Mouse (Mus musculus): Measurements from ENCODE around the gene Methig1. TPM values are rescaled to one million over a fixed set of nuclear protein-coding genes. Genes with fewer than 3 reads are reported as not detected.

Gene Methig1
- total and polyA plus RNA-seq, 3 experiments, result not detected

GRCm38 (mm10) chr15:100428296-100428905 is 75.5 kb downstream of the Methig1 start:
- Histone ChIP-seq H3K9me3 (replicated peaks; ENCODE audit: low read length) (no peaks in the 10 kb centered on the region), H3K36me3 (replicated peaks in 1 of 2; ENCODE audit: control insufficient read depth in 1 of 2, insufficient read depth in 1 of 2, low read length in 1 of 2) (no peaks in the 10 kb centered on the region), H3K27me3 (replicated peaks) (peaks cover 76% of the 10 kb centered on the region), H3K79me2 (replicated peaks; ENCODE audit: control insufficient read depth, extremely low read depth, insufficient read depth, poor library complexity, severe bottlenecking) (no peaks in the 10 kb centered on the region), H3K4me1 (ENCODE audit: control insufficient read depth in 1 of 2, insufficient read depth in 2 of 2) (peaks cover 0 to 11% of the 10 kb centered on the region in 2 experiments; a peak in 2 of 4 replicates), H3K27ac (ENCODE audit: insufficient read depth, low read depth) (no peak overlapping the region), H3K9ac (ENCODE audit: insufficient read depth, low read depth) (no peak overlapping the region), H3K4me2 (ENCODE audit: insufficient read depth, low read depth, poor library complexity, severe bottlenecking) (no peak overlapping the region), H3K4me3 (replicated peaks in 1 of 3; ENCODE audit: low read depth in 2 of 3, low read length in 2 of 3, poor library complexity in 1 of 3) (no peak overlapping the region)
- dilution Hi-C loops (cut with MboI; ENCODE audit: extremely low pct_ligation_motif_present, extremely low pct_unique_long_range_greater_than_20kb, low sequenced_read_pairs) (no loop called here), in situ Hi-C loops (cut with MboI; ENCODE audit: low pct_ligation_motif_present, low pct_unique_long_range_greater_than_20kb, low sequenced_read_pairs) (no loop called here)
- TF ChIP-seq RAD21 (IDR thresholded peaks at IDR 0.05; ENCODE audit: low read depth, low read length), result no peak
- TF ChIP-seq CHD2 (IDR thresholded peaks at IDR 0.05; ENCODE audit: low read length), result no peak
- TF ChIP-seq ZKSCAN1 (IDR thresholded peaks at IDR 0.05; ENCODE audit: borderline replicate concordance, low read depth, low read length), result no peak
- no peak for TF ChIP-seq MAX (IDR thresholded peaks at IDR 0.05; ENCODE audit: low read length)
- TF ChIP-seq MAZ (IDR thresholded peaks at IDR 0.05; ENCODE audit: low read depth, low read length), result no peak
- DNase-seq (ENCODE audit: extremely low read depth), result no peak

GRCm38 (mm10) chr15:100429959-100430565 is 77.1 kb downstream of the Methig1 start:
- DNase-seq (ENCODE audit: extremely low read depth), result no peak
- peaks cover 74% of the 10 kb centered on the region for H3K27me3 ChIP-seq (replicated peaks)
- no peak for TF ChIP-seq JUN (IDR thresholded peaks at IDR 0.05; ENCODE audit: insufficient read depth, low read depth, low read length)
- no peak for TF ChIP-seq ELF1 (IDR thresholded peaks at IDR 0.05; ENCODE audit: low read depth, low read length)
- no peak for TF ChIP-seq POLR2A (IDR thresholded peaks at IDR 0.05; ENCODE audit: low read depth, low read length)
- no peak for TF ChIP-seq MAZ (IDR thresholded peaks at IDR 0.05; ENCODE audit: low read depth, low read length)
- no peak for TF ChIP-seq SMC3 (IDR thresholded peaks at IDR 0.05; ENCODE audit: low read depth, low read length)
- TF ChIP-seq MYC (IDR thresholded peaks at IDR 0.05; ENCODE audit: low read depth, low read length), result no peak
- TF ChIP-seq TCF12 (IDR thresholded peaks at IDR 0.05; ENCODE audit: low read depth, low read length), result no peak
- H3K4me3 ChIP-seq (replicated peaks in 1 of 3; ENCODE audit: low read depth in 2 of 3, low read length in 2 of 3, poor library complexity in 1 of 3), result no peak overlapping the region
- no peaks in the 10 kb centered on the region for H3K36me3 ChIP-seq (replicated peaks in 1 of 2; ENCODE audit: control insufficient read depth in 1 of 2, insufficient read depth in 1 of 2, low read length in 1 of 2)
- H3K79me2 ChIP-seq (replicated peaks; ENCODE audit: control insufficient read depth, extremely low read depth, insufficient read depth, poor library complexity, severe bottlenecking), result no peaks in the 10 kb centered on the region
- H3K4me1 ChIP-seq (ENCODE audit: control insufficient read depth in 1 of 2, insufficient read depth in 2 of 2), result no peaks in the 10 kb centered on the region
- dilution Hi-C loops (cut with MboI; ENCODE audit: extremely low pct_ligation_motif_present, extremely low pct_unique_long_range_greater_than_20kb, low sequenced_read_pairs), result no loop called here
- no peak overlapping the region for H3K4me2 ChIP-seq (ENCODE audit: insufficient read depth, low read depth, poor library complexity, severe bottlenecking)
- no peak overlapping the region for H3K27ac ChIP-seq (ENCODE audit: insufficient read depth, low read depth)
- no peak overlapping the region for H3K9ac ChIP-seq (ENCODE audit: insufficient read depth, low read depth)
- in situ Hi-C loops (cut with MboI; ENCODE audit: low pct_ligation_motif_present, low pct_unique_long_range_greater_than_20kb, low sequenced_read_pairs), result no loop called here
- H3K9me3 ChIP-seq (replicated peaks; ENCODE audit: low read length), result no peaks in the 10 kb centered on the region

GRCm38 (mm10) chr15:100433234-100433633 is 80.3 kb downstream of the Methig1 start:
- H3K27ac ChIP-seq (ENCODE audit: insufficient read depth, low read depth), result no peak overlapping the region
- H3K9ac ChIP-seq (ENCODE audit: insufficient read depth, low read depth), result no peak overlapping the region
- in situ Hi-C loops (cut with MboI; ENCODE audit: low pct_ligation_motif_present, low pct_unique_long_range_greater_than_20kb, low sequenced_read_pairs), result no loop called here
- no peaks in the 10 kb centered on the region for H3K79me2 ChIP-seq (replicated peaks; ENCODE audit: control insufficient read depth, extremely low read depth, insufficient read depth, poor library complexity, severe bottlenecking)
- no peak for DNase-seq (ENCODE audit: extremely low read depth)
- 0 out of 4 replicates have a peak, but pooled peaks cover 0 to 2% of the 10 kb centered on the region in 2 experiments for H3K4me1 ChIP-seq (ENCODE audit: control insufficient read depth in 1 of 2, insufficient read depth in 2 of 2)
- no peak overlapping the region for H3K4me2 ChIP-seq (ENCODE audit: insufficient read depth, low read depth, poor library complexity, severe bottlenecking)
- H3K9me3 ChIP-seq (replicated peaks; ENCODE audit: low read length), result no peaks in the 10 kb centered on the region
- no peaks in the 10 kb centered on the region for H3K36me3 ChIP-seq (replicated peaks in 1 of 2; ENCODE audit: control insufficient read depth in 1 of 2, insufficient read depth in 1 of 2, low read length in 1 of 2)
- H3K4me3 ChIP-seq (replicated peaks in 1 of 3; ENCODE audit: low read depth in 2 of 3, low read length in 2 of 3, poor library complexity in 1 of 3), result no peak overlapping the region
- H3K27me3 ChIP-seq (replicated peaks), result peaks cover 56% of the 10 kb centered on the region
- dilution Hi-C loops (cut with MboI; ENCODE audit: extremely low pct_ligation_motif_present, extremely low pct_unique_long_range_greater_than_20kb, low sequenced_read_pairs), result no loop called here
- no peak for TF ChIP-seq JUND (conservative IDR thresholded peaks at IDR 0.05; ENCODE audit: low read depth, low read length)
- TF ChIP-seq NELFE (IDR thresholded peaks at IDR 0.05; ENCODE audit: low read depth, low read length), result no peak
- no peak for TF ChIP-seq ZNF384 (IDR thresholded peaks at IDR 0.05; ENCODE audit: low read depth, low read length)
- TF ChIP-seq TCF12 (IDR thresholded peaks at IDR 0.05; ENCODE audit: low read depth, low read length), result no peak
- TF ChIP-seq USF1 (IDR thresholded peaks at IDR 0.05; ENCODE audit: low read depth, low read length), result no peak
- no peak for TF ChIP-seq EP300 (IDR thresholded peaks at IDR 0.05; ENCODE audit: low read length)
- no peak for TF ChIP-seq MYC (IDR thresholded peaks at IDR 0.05; ENCODE audit: low read depth, low read length)
- no peak for TF ChIP-seq HCFC1 (IDR thresholded peaks at IDR 0.05; ENCODE audit: low read depth, low read length)
- no peak for TF ChIP-seq ETS1 (conservative IDR thresholded peaks at IDR 0.05; ENCODE audit: low read depth, low read length)
- TF ChIP-seq E2F4 (IDR thresholded peaks at IDR 0.05; ENCODE audit: insufficient replicate concordance, low read depth, low read length), result no peak
- TF ChIP-seq UBTF (IDR thresholded peaks at IDR 0.05; ENCODE audit: low read depth, low read length), result no peak
- no peak for TF ChIP-seq RAD21 (IDR thresholded peaks at IDR 0.05; ENCODE audit: low read depth, low read length)
- TF ChIP-seq ZC3H11A (IDR thresholded peaks at IDR 0.05; ENCODE audit: low read depth, low read length), result no peak
- no peak for TF ChIP-seq USF2 (conservative IDR thresholded peaks at IDR 0.05; ENCODE audit: low read depth, low read length)
- no peak for TF ChIP-seq CHD2 (IDR thresholded peaks at IDR 0.05; ENCODE audit: low read length)
- no peak for TF ChIP-seq MXI1 (IDR thresholded peaks at IDR 0.05; ENCODE audit: low read depth, low read length)
- no peak for TF ChIP-seq NRF1 (IDR thresholded peaks at IDR 0.05; ENCODE audit: low read depth, low read length)
- no peak for TF ChIP-seq TBP (conservative IDR thresholded peaks at IDR 0.05; ENCODE audit: low read depth, low read length)

Data from CH12.LX (cell line).